16 mouse cellular contexts compared by ENCODE assay signal in the genomic region with DNA sequence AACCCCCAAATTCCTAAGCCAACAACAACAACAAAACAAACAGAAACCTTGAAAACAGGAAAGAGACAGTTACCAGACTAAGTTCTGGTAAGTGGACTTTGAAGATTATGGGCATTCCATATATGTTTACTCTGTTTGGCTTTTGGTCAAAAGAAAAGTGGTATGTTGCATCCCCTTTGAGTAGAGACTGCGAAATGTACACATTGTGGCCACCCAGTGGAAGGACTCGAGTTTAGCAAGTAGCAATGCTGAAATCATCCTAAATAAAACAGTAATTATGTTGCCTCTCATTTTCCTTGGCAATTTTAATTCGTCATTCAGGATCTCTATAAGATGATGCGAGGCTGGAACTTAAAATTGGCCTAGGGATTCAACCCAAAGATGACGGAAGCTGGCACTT. TPM values are rescaled to one million over a fixed set of nuclear protein-coding genes. Genes with fewer than 3 reads are reported as not detected.
"Had no signal": no experiment of that assay in that cellular context is flagged by ENCODE, and none has a peak within 500 bp of the region (broad histone marks: within the 10 kb centered on the region; RNA-seq: fewer than 3 reads in every experiment).

No protein-coding gene starts in this region.

- ATAC-seq: inflammation-experienced regulatory T-cells, adult 6 months had no signal

- H3K4me2 ChIP-seq: kidney, embryonic 15.5 days; limb, embryonic 13.5 days; neural tube, embryonic 15.5 days had no signal

- H3K9me3 ChIP-seq: kidney, embryonic 15.5 days; limb, embryonic 13.5 days; midbrain, embryonic 10.5 days; neural tube, embryonic 15.5 days had no signal

- DNase-seq: kidney, adult 18-20 months; kidney, postnatal 25 days; left cerebral cortex, postnatal 4 days; lung, adult 18-20 months; lung, postnatal 4 days; right cerebral cortex, adult 18-20 months; right cerebral cortex, postnatal 25 days; thymus, postnatal 4 days had no signal

- H3K27ac ChIP-seq: kidney, embryonic 15.5 days; limb, embryonic 13.5 days; liver, embryonic 14.5 days; midbrain, embryonic 10.5 days; neural tube, embryonic 15.5 days had no signal

- H3K36me3 ChIP-seq: kidney, embryonic 15.5 days; limb, embryonic 13.5 days; midbrain, embryonic 10.5 days; neural tube, embryonic 15.5 days had no signal

- H3K4me3 ChIP-seq: kidney, embryonic 15.5 days; limb, embryonic 13.5 days; midbrain, embryonic 10.5 days; myocyte; neural tube, embryonic 15.5 days had no signal

- H3K27me3 ChIP-seq: kidney, embryonic 15.5 days; limb, embryonic 13.5 days; neural tube, embryonic 15.5 days had no signal

- H3K9ac ChIP-seq: kidney, embryonic 15.5 days; limb, embryonic 13.5 days; liver, embryonic 14.5 days; neural tube, embryonic 15.5 days had no signal

RNA-seq across cellular contexts. Expression of a gene that starts 8.2 kb away (rescaled TPM):
- total RNA-seq: liver, adult 2 months had no signal
- polyA plus RNA-seq: inflammation-experienced regulatory T-cells, adult 6 months; liver, adult 2 months had no signal
